Mouse (Mus musculus): ENCODE data around the gene Ankk1. TPM values are rescaled to one million over a fixed set of nuclear protein-coding genes. Genes with fewer than 3 reads are reported as not detected.

Gene Ankk1
- total RNA-seq (2014; rRNA removed) (not detected in 2 replicates), polyA plus RNA-seq (2012; rRNA removed) (not detected in 2 replicates)

DNA sequence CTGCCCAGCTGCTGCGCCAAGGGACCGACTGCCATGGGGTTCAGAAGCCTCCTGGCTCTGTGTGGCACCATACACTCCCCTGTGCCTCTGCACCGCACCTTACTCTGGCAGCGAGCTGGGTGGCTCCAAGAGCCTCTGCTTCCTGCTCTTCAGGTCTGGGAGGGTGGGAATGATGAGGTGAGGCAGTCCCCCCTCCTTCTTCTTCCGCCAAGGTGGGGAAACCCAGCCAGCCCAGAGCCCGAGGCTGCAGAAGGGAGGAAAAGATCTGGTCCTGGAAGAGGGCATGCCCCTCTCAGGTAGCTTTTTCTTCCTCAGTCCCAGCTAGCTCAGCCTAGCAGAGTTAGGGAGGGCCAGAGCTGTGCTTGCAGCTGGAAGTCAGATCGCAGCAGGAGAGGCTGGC is at the start of gene Ankk1:
Gene Ankk1 (minus strand): TSS at position 101 of the 400 bp plus-strand sequence.
- no peak for DNase-seq (ENCODE audit: extremely low read depth, low read depth, low spot score)
- H3K4me1 ChIP-seq (ENCODE audit: control insufficient read depth, insufficient read depth, low read length) = no peaks in the 10 kb centered on the region
- H3K9ac ChIP-seq (ENCODE audit: low read depth, low read length) = no peak within 1 kb of the TSS
- no peak within 1 kb of the TSS for H3K27ac ChIP-seq (replicated peaks; ENCODE audit: insufficient read depth, low read depth, low read length)
- WGBS = 78% methylated on average over 7 of the region's 7 CpGs
- H3K27me3 ChIP-seq (ENCODE audit: control insufficient read depth, insufficient read depth, low read length) = no peaks in the 10 kb centered on the region
- H3K4me3 ChIP-seq (ENCODE audit: insufficient read depth, low read depth, low read length) = no peak within 1 kb of the TSS
- H3K36me3 ChIP-seq (ENCODE audit: control insufficient read depth, insufficient read depth, low read length) = no peaks in the 10 kb centered on the region
- no peak for TF ChIP-seq POLR2A (IDR thresholded peaks at IDR 0.05; ENCODE audit: extremely low read depth, insufficient read depth, low read length)
- no peak for TF ChIP-seq CTCF (IDR thresholded peaks at IDR 0.05; ENCODE audit: low read depth, low read length)
- H3K79me2 ChIP-seq (ENCODE audit: control insufficient read depth, insufficient read depth, low read length) = no peaks in the 10 kb centered on the region

DNA sequence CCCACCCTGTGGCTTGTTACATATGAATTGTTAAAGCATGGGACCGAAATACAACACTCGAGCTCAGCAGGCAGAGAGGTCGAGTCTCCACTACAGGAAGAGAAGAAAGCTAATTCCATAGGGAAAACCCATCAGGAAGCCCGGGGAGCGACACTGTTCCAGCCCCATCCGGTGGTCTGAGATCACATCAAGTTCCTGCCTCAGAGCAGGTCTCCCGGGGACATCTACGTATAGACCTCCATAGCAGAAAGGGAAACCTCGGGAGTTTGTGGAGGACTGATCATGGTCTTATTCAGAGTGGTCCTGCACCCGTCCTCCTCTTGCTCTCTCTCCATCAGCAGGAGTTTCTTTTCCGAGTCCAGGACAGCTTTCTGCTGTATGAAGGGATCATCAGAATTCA is 45.3 kb upstream of the Ankk1 start:
- DNase-seq (ENCODE audit: extremely low read depth, low read depth, low spot score) = no peak
- Histone ChIP-seq H3K9ac (ENCODE audit: low read depth, low read length) (no peak overlapping the region), H3K27ac (replicated peaks; ENCODE audit: insufficient read depth, low read depth, low read length) (no peak overlapping the region), H3K27me3 (ENCODE audit: control insufficient read depth, insufficient read depth, low read length) (no peaks in the 10 kb centered on the region), H3K4me3 (ENCODE audit: insufficient read depth, low read depth, low read length) (no peak overlapping the region), H3K36me3 (ENCODE audit: control insufficient read depth, insufficient read depth, low read length) (no peaks in the 10 kb centered on the region), H3K79me2 (ENCODE audit: control insufficient read depth, insufficient read depth, low read length) (no peaks in the 10 kb centered on the region), H3K4me1 (ENCODE audit: control insufficient read depth, insufficient read depth, low read length) (no peaks in the 10 kb centered on the region)
- TF ChIP-seq POLR2A (IDR thresholded peaks at IDR 0.05; ENCODE audit: extremely low read depth, insufficient read depth, low read length) = no peak
- TF ChIP-seq CTCF (IDR thresholded peaks at IDR 0.05; ENCODE audit: low read depth, low read length) = no peak
- 67% methylated on average over 11 of the region's 11 CpGs for WGBS

DNA sequence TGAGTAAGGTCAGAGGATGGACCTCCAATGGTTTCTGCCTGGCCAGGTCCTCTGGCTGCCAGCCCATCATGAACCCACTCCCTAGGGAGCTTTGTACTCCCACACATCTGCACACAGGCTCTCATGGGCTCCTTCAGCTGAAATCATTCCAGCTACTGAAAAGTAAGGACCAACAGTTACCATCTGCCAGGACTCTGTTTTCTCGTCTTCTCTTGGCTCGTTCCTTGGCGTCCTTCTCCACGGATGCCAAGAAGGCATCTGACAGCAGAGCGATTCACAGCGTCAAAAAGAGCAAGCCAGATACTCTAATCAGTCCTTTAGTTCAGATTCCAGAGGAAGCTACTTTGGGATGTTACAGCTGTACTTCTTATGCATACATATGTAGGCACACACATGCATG is 44.1 kb upstream of the Ankk1 start:
- Histone ChIP-seq H3K36me3 (ENCODE audit: control insufficient read depth, insufficient read depth, low read length) (no peaks in the 10 kb centered on the region), H3K4me3 (ENCODE audit: insufficient read depth, low read depth, low read length) (no peak overlapping the region), H3K4me1 (ENCODE audit: control insufficient read depth, insufficient read depth, low read length) (no peaks in the 10 kb centered on the region), H3K27ac (replicated peaks; ENCODE audit: insufficient read depth, low read depth, low read length) (no peak overlapping the region), H3K27me3 (ENCODE audit: control insufficient read depth, insufficient read depth, low read length) (no peaks in the 10 kb centered on the region), H3K9ac (ENCODE audit: low read depth, low read length) (no peak overlapping the region), H3K79me2 (ENCODE audit: control insufficient read depth, insufficient read depth, low read length) (no peaks in the 10 kb centered on the region)
- 86% methylated on average over 6 of the region's 6 CpGs for WGBS
- TF ChIP-seq CTCF (IDR thresholded peaks at IDR 0.05; ENCODE audit: low read depth, low read length) (no peak), POLR2A (IDR thresholded peaks at IDR 0.05; ENCODE audit: extremely low read depth, insufficient read depth, low read length) (no peak)
- no peak for DNase-seq (ENCODE audit: extremely low read depth, low read depth, low spot score)

DNA sequence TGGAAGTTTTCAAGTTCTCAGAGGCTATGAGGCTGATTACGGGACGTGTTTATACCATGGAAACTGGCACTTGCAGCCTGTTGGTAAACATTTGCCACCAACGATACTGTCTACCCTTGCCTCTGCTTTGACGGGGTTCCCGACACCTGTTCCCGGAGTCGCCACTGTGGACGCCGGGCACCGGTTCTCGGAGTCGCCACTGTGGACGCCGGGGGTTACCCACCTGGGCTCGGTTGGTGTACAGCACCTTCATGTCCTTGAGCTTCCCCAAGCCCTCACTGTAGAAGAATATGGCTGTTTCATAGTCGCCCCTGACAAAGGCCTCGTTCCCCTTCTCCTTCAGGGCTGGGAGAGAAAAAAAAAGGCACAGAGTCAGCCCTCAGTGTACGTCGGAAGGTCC is 43.2 kb upstream of the Ankk1 start:
- no peak for TF ChIP-seq CTCF (IDR thresholded peaks at IDR 0.05; ENCODE audit: low read depth, low read length)
- TF ChIP-seq POLR2A (IDR thresholded peaks at IDR 0.05; ENCODE audit: extremely low read depth, insufficient read depth, low read length) = no peak
- no peak for DNase-seq (ENCODE audit: extremely low read depth, low read depth, low spot score)
- Histone ChIP-seq H3K27me3 (ENCODE audit: control insufficient read depth, insufficient read depth, low read length) (no peaks in the 10 kb centered on the region), H3K9ac (ENCODE audit: low read depth, low read length) (no peak overlapping the region), H3K36me3 (ENCODE audit: control insufficient read depth, insufficient read depth, low read length) (no peaks in the 10 kb centered on the region), H3K27ac (replicated peaks; ENCODE audit: insufficient read depth, low read depth, low read length) (no peak overlapping the region), H3K79me2 (ENCODE audit: control insufficient read depth, insufficient read depth, low read length) (no peaks in the 10 kb centered on the region), H3K4me3 (ENCODE audit: insufficient read depth, low read depth, low read length) (no peak overlapping the region), H3K4me1 (ENCODE audit: control insufficient read depth, insufficient read depth, low read length) (no peaks in the 10 kb centered on the region)
- 92% methylated on average over 19 of the region's 19 CpGs for WGBS

DNA sequence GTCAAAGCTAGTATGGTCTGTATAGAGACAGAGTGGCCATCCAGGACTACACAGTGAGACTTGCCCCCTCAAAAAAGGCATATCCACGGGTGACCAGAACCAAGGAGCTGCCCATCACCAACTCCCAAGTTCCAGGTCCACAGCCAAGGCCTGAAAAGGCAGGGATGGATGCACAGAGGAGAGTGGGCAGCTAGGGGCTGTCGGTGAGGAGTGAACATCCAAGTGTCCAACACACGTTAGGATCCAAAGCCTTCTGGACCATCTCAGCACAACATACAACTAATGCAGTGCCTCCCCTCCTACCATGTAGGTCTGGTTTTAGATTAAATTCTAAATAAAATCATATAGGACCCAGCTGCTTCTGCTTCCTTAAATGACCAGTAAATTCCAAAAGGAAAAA is 29.3 kb upstream of the Ankk1 start:
- Histone ChIP-seq H3K27me3 (ENCODE audit: control insufficient read depth, insufficient read depth, low read length) (peaks cover 7% of the 10 kb centered on the region; the same call in 1 of the 2 replicates), H3K36me3 (ENCODE audit: control insufficient read depth, insufficient read depth, low read length) (no peaks in the 10 kb centered on the region)
- no peak for TF ChIP-seq POLR2A (IDR thresholded peaks at IDR 0.05; ENCODE audit: extremely low read depth, insufficient read depth, low read length)

DNA sequence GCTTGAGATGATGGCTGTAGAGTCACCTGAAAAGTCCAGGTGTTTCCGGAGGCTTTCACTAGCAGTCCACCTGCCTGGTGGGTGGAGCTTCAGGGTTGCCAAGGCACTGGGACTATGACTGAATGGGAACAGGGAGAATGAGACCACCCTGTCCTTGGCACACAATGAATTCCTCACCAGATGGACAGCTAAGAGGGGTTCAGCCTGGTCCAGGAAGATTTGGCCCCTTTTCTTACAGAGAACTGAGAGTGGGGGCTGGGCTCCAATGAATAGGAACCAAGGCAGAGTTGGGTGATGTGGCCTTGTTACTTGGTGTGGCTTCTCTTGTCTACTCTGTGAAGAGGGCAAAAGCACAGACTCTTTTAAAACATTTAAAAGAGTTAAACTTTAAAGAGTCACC is 25.6 kb upstream of the Ankk1 start:
- no peak overlapping the region for H3K9ac ChIP-seq (ENCODE audit: low read depth, low read length)
- H3K27ac ChIP-seq (replicated peaks; ENCODE audit: insufficient read depth, low read depth, low read length) = no peak overlapping the region
- no peaks in the 10 kb centered on the region for H3K79me2 ChIP-seq (ENCODE audit: control insufficient read depth, insufficient read depth, low read length)
- peaks cover 7% of the 10 kb centered on the region; the same call in 1 of the 2 replicates for H3K27me3 ChIP-seq (ENCODE audit: control insufficient read depth, insufficient read depth, low read length)
- 90% methylated on average over 1 of the region's 1 CpGs for WGBS
- no peak overlapping the region for H3K4me3 ChIP-seq (ENCODE audit: insufficient read depth, low read depth, low read length)
- H3K4me1 ChIP-seq (ENCODE audit: control insufficient read depth, insufficient read depth, low read length) = no peaks in the 10 kb centered on the region
- no peaks in the 10 kb centered on the region for H3K36me3 ChIP-seq (ENCODE audit: control insufficient read depth, insufficient read depth, low read length)
- no peak for TF ChIP-seq CTCF (IDR thresholded peaks at IDR 0.05; ENCODE audit: low read depth, low read length)
- no peak for TF ChIP-seq POLR2A (IDR thresholded peaks at IDR 0.05; ENCODE audit: extremely low read depth, insufficient read depth, low read length)
- no peak for DNase-seq (ENCODE audit: extremely low read depth, low read depth, low spot score)

More for the DNA sequence above, 29.3 kb upstream of the Ankk1 start:
- WGBS = 73% methylated on average over 3 of the region's 3 CpGs
- Histone ChIP-seq H3K79me2 (ENCODE audit: control insufficient read depth, insufficient read depth, low read length) (no peaks in the 10 kb centered on the region), H3K4me3 (ENCODE audit: insufficient read depth, low read depth, low read length) (no peak overlapping the region), H3K4me1 (ENCODE audit: control insufficient read depth, insufficient read depth, low read length) (no peaks in the 10 kb centered on the region), H3K27ac (replicated peaks; ENCODE audit: insufficient read depth, low read depth, low read length) (no peak overlapping the region), H3K9ac (ENCODE audit: low read depth, low read length) (no peak overlapping the region)
- no peak for DNase-seq (ENCODE audit: extremely low read depth, low read depth, low spot score)
